Mouse (Mus musculus): Measurements from ENCODE around the gene Dclre1a.

- no peak for TF ChIP-seq POLR2A (IDR thresholded peaks at IDR 0.05; ENCODE audit: borderline replicate concordance, insufficient read depth, low read length)
- no peak for TF ChIP-seq CTCF (IDR thresholded peaks at IDR 0.05; ENCODE audit: borderline replicate concordance, insufficient read depth, low read depth, low read length)
Measured at GRCm38 (mm10) chr19:56489601-56490000, 58.4 kb downstream of the Dclre1a start.

Data from cerebellum, adult 2 months (tissue).